Mouse (Mus musculus) heart, postnatal 0 days (tissue): ENCODE measurements around the gene Fam57a. TPM values are rescaled to one million over a fixed set of nuclear protein-coding genes. Genes with fewer than 3 reads are reported as not detected.
"Not testable (repeated sequence)": the region's sequence is repeated elsewhere in the genome, so short reads cannot be mapped to it uniquely, and the experiment has no call there.

Source experiments
- ATAC-seq: fragments of 200-750 bp; cut with Nextera tagmentation; 2 replicates; pipeline ENCODE4 v1.8.0; 2017; ENCODE audit warnings: low read depth, moderate number of reproducible peaks, moderate library complexity; ENCODE audit not compliant: insufficient read depth
- DNase-seq: peaks from one replicate; pipeline ENCODE4 v3.0.0-alpha.2; 2016; ENCODE audit warnings: low spot score
- H3K27ac ChIP-seq: fragments of 300-500 bp; sonication (generic); 2 replicates; pipeline ENCODE4 v1.5.1; 2014; ENCODE audit warnings: low read depth, mild to moderate bottlenecking
- H3K27me3 ChIP-seq: fragments of 300-500 bp; sonication (generic); 2 replicates; pipeline ENCODE4 v1.6.1; 2014; ENCODE audit warnings: low read length, mixed read lengths; ENCODE audit not compliant: control insufficient read depth, insufficient read depth
- H3K36me3 ChIP-seq: fragments of 300-500 bp; sonication (generic); replicated peaks from 2 replicates; pipeline ENCODE4 v1.6.1; 2014; ENCODE audit warnings: low read length, mixed read lengths; ENCODE audit not compliant: control insufficient read depth, insufficient read depth
- H3K4me1 ChIP-seq: fragments of 300-500 bp; sonication (generic); 2 replicates; pipeline ENCODE4 v1.6.1; 2014; ENCODE audit warnings: antibody characterized with exemption; ENCODE audit not compliant: control insufficient read depth, insufficient read depth
- H3K4me2 ChIP-seq: fragments of 300-500 bp; sonication (generic); 2 replicates; pipeline ENCODE4 v1.6.1; 2014; ENCODE audit warnings: low read depth, mild to moderate bottlenecking, low read length, moderate library complexity
- H3K4me3 ChIP-seq: fragments of 300-500 bp; sonication (generic); 2 replicates; pipeline ENCODE4 v1.5.1; 2014; ENCODE audit warnings: low read depth, low read length
- H3K9ac ChIP-seq: fragments of 300-500 bp; sonication (generic); replicated peaks from 2 replicates; pipeline ENCODE4 v1.6.1; 2014; ENCODE audit warnings: low read depth, low read length, mixed read lengths
- H3K9me3 ChIP-seq: fragments of 300-500 bp; sonication (generic); replicated peaks from 2 replicates; pipeline ENCODE4 v1.6.1; 2016; ENCODE audit warnings: low read length; ENCODE audit not compliant: control insufficient read depth
- CTCF ChIP-seq: IDR thresholded peaks from 2 replicates; pipeline ENCODE4 v1.5.1; 2016; ENCODE audit warnings: antibody characterized with exemption, control low read depth, low read depth
- EP300 ChIP-seq: IDR thresholded peaks from 2 replicates; pipeline ENCODE4 v1.6.1; 2016; ENCODE audit warnings: antibody characterized with exemption, low read depth
- whole genome bisulfite sequencing: fragments of 180-500 bp; shearing (Covaris S2); extraction: QIAGEN DNeasy Blood & Tissue Kit; methylation state at CpG from one replicate; pipeline ENCODE4 v1.1.7; 2014; 5-methylcytosine and 5-hydroxymethylcytosine counted together
- polyA plus RNA-seq: library from polyadenylated mRNA; unstranded; fragments of >200 nt; fragmentation: Nextera tagmentation; extraction: Ambion mirVana; gene quantifications from 2 replicates; pipeline ENCODE4 v1.2.1, GENCODE M21; 2015
- total RNA-seq: library from RNA; depleted of rRNA; stranded (reverse); fragments of >200 nt; gene quantifications from 2 replicates; pipeline ENCODE4 v1.2.3, GENCODE M21; 2014; ENCODE audit warnings: low replicate concordance

Gene Fam57a
- total and polyA plus RNA-seq, 2 experiments from 2014 or later = 10.5 to 14.8 TPM

DNA sequence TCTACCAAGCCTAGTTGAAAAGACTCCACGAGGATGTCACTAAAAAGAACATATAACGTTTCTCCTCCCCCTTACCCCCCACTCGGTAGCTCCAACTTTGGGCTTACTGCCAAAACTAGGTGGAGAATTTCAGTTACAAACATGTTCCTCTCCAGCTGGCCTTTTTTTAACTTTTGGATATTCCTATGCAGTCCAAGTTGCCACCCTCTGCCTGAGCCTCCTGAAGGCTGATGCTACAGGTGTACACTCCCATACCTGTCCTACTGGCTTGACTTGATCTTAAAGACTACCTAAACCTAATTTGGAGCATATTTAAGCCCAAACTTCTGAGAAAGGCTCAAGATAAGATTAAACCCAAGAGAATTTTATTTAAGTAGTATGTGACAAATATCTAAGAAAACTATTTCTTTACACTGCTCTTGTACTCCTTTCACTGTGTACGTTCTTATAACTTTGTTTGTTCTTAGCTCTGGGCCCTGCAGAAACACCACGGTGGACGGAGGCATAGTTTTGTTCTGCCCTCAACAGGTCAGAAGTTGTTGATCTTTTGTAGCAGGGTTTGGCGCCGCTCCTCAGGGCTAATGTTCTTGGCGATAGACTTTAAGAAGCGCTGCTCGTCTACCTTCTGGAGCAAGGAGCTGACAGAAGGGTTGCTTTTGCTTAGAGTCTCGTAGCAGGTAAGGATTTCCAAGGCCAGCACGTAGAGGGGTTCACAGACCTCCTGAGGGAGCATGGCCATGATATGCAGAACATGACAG, 30.9 kb downstream of the Fam57a start:
- 78% methylated on average over 13 of the region's 13 CpGs for WGBS
- H3K36me3 ChIP-seq = peaks cover 39% of the 10 kb centered on the region
- no peak for ATAC-seq

GRCm38 (mm10) chr11:76211595-76211994, 32.1 kb downstream of the Fam57a start:
- not testable (repeated sequence) for H3K27ac ChIP-seq, DNase-seq, H3K4me1 ChIP-seq, H3K4me3 ChIP-seq, ATAC-seq, H3K4me2 ChIP-seq, H3K9ac ChIP-seq, H3K27me3 ChIP-seq, H3K9me3 ChIP-seq
- 89% methylated on average over 3 of the region's 6 CpGs for WGBS
- peaks cover 36% of the 10 kb centered on the region for H3K36me3 ChIP-seq

More for the DNA sequence above, 30.9 kb downstream of the Fam57a start:
- H3K4me3 ChIP-seq = no peak overlapping the region
- H3K9ac ChIP-seq = no peak overlapping the region
- H3K27me3 ChIP-seq = no peaks in the 10 kb centered on the region
- DNase-seq = no peak
- H3K9me3 ChIP-seq = no peaks in the 10 kb centered on the region
- no peak overlapping the region for H3K4me2 ChIP-seq
- TF ChIP-seq EP300 = no peak
- no peak overlapping the region for H3K27ac ChIP-seq
- no peaks in the 10 kb centered on the region for H3K4me1 ChIP-seq

DNA sequence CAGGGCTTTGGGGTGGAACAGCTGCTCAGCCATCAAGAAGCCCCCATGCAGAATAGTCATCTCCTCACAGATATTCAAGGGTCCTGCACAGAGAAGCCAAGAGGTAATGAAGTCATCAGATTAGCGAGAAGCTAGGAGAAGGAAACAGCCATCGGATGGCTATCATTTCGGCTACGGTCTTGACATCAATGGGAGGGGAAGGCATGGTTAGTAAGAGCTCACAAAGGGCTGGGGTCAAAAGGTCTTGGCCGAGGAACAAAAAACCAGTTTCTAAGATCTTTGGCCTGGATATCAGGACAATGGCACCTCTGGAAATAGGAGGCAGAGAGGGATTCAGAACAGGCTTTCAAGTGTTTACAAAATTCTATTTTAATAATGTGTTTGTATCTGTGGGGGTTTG, 34.4 kb downstream of the Fam57a start:
- H3K4me1 ChIP-seq = 0 out of 2 replicates have a peak, but pooled peaks cover 5% of the 10 kb centered on the region
- H3K27ac ChIP-seq = no peak overlapping the region
- no peak overlapping the region for H3K9ac ChIP-seq
- no peak overlapping the region for H3K4me3 ChIP-seq
- H3K36me3 ChIP-seq = peaks cover 34% of the 10 kb centered on the region
- no peaks in the 10 kb centered on the region for H3K9me3 ChIP-seq
- no peak for DNase-seq
- WGBS = 84% methylated on average over 5 of the region's 5 CpGs
- ATAC-seq = no peak
- H3K4me2 ChIP-seq = no peak overlapping the region
- no peak for TF ChIP-seq CTCF
- TF ChIP-seq EP300 = no peak
- no peaks in the 10 kb centered on the region for H3K27me3 ChIP-seq

DNA sequence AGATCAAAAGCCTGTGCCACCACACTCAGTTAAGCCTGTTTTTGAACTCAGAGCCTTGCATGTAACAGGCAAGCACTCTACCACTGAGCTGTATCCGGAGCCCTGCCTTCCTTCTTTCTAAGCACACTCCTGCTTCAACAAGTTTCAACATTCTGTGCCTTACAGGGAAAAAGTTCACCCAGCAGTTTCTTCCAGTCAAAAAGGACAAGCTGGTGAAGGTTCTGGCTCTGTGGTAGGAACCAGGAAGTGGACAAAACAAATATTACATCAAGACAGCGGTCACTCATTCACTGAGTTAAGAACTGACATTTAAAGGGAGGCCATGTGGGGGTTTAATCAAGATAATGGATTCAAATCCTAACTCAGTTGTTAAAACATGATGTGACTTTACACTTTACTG, 35.5 kb downstream of the Fam57a start:
- ATAC-seq = no peak
- H3K27me3 ChIP-seq = no peaks in the 10 kb centered on the region
- H3K9ac ChIP-seq = no peak overlapping the region
- 0 out of 2 replicates have a peak, but pooled peaks cover 5% of the 10 kb centered on the region for H3K4me1 ChIP-seq
- H3K4me2 ChIP-seq = no peak overlapping the region
- H3K9me3 ChIP-seq = no peaks in the 10 kb centered on the region
- DNase-seq = no peak
- H3K27ac ChIP-seq = no peak overlapping the region
- no peak overlapping the region for H3K4me3 ChIP-seq
- whole genome bisulfite sequencing = 87% methylated on average over 2 of the region's 2 CpGs
- peaks cover 28% of the 10 kb centered on the region for H3K36me3 ChIP-seq
- no peak for TF ChIP-seq CTCF
- TF ChIP-seq EP300 = no peak

- Histone ChIP-seq H3K36me3 (peaks cover 32% of the 10 kb centered on the region), H3K4me3 (no peak overlapping the region), H3K27ac (no peak overlapping the region), H3K4me2 (peak overlapping the region; percentile 68; the same call in 1 of the 2 replicates), H3K27me3 (no peaks in the 10 kb centered on the region), H3K9ac (no peak overlapping the region), H3K4me1 (0 out of 2 replicates have a peak, but pooled peaks cover 5% of the 10 kb centered on the region), H3K9me3 (no peaks in the 10 kb centered on the region)
- ATAC-seq (no peak), DNase-seq (no peak)
- no peak for TF ChIP-seq CTCF
- no peak for TF ChIP-seq EP300
- 94% methylated on average over 5 of the region's 5 CpGs for WGBS
Observed at GRCm38 (mm10) chr11:76216049-76216540, 36.6 kb downstream of the Fam57a start.
